Mouse (Mus musculus): ENCODE measurements around the gene Gna13. TPM values are rescaled to one million over a fixed set of nuclear protein-coding genes. Genes with fewer than 3 reads are reported as not detected.

The Gna13 gene
- polyA plus RNA-seq (2014; fragmentation: Illumina TruSeq; extraction: RNeasy Lipid Tissue Mini Kit (QIAGEN cat#74804); ENCODE audit: low read depth, low replicate concordance): 100 TPM

DNA sequence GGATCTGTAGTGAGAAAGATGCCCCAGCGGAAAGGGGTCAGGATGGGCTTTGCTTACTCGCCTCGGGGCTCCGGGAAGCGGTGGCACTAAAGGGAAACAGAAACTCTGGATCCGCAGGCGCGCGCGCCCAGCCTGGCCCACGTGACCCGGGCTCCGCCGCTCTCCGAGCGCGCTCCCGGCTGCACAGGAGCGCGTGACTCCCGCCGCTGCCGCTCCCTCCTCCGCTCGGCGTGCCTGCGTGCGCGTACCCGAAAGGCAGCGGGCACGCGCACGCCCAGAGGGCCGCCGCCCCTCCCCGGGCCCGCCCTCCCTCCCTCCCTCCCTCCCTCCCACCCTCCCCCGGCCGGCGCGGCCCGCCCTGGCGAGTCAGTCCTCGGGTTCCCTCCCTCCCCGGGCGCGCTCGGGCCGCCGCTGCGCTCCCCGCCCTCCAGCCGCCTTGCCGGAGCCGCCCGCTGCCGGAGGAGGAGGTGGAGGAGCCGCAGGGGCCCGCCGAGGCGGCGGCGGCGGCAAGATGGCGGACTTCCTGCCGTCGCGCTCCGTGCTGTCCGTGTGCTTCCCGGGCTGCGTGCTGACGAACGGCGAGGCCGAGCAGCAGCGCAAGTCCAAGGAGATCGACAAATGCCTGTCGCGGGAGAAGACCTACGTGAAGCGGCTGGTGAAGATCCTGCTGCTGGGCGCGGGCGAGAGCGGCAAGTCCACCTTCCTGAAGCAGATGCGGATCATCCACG lies at the start of gene Gna13:
TSS of gene Gna13 (plus strand) at position 369 of the 728 bp plus-strand sequence.

DNA sequence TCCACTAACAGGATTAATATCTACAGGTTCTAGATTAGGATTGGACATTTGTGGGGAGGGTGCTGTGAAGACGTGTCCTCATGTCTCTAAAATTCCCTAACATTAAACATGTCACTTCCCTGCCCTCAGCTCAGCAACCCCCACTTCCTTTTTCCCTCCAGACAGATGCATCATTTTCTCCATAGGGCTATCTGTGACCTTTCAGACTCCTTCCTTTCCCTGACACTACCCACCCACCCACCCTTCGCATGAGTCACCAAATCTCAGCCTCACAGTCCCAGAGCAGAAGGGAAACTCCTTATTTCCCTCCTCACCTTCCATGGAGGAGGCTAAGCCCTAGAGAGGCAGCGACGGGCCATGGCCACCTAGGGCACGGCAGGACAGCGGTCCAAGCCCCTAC lies 51.0 kb downstream of the Gna13 start, which contains the start of gene 9930022D16Rik:
TSS of gene 9930022D16Rik (plus strand) at position 301 of the 400 bp plus-strand sequence.

DNA sequence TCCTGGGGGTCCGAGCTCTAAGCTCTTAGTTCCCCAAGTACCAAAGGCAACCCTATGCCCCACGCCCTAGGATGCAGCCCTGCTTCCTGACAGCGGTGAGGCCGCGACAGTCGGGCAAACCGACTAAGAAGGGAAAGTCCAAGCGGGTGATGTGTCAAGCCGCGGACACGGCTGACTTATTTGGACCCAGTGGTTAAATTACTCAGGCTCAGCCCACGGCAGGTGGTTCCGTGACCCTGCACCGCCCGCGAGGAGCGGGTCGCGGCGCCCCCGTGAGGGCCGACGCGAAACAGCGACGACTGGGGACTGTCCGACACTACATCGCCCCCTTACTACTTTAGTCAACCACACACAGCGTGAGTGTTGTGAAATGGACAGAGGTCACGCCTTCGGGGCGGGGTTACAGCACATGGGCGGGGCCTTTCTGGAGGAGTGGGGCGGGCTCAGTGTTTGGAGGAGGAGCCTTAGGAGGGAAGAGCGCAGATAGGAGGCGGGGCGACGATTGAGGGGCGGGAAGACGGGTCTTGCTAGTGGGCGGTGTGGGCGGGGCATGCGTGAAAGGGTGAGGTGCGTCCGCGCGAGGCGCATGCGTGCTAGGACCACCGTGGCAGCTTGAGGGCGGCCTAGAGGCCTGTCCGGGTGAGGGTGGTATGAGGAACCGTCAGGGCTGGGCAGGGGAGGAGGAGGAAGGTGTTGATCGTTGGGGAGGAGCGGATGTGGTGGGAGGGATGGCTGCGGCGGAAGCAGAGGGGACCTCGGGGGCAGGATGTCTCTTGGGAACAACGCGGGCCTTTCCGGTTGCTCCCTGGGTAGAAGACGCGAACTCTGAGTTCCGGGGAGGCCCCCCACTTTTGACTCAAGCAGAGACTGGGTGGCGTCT lies 63.0 kb downstream of the Gna13 start, which contains the start of gene Amz2:
TSS of gene Amz2 (plus strand) at position 555 of the 880 bp plus-strand sequence.

Other genes starting within 250 kb of the Gna13 start
- gene E030025P04Rik, start 218.5 kb upstream of the Gna13 start, polyA plus RNA-seq (2014; fragmentation: Illumina TruSeq; extraction: RNeasy Lipid Tissue Mini Kit (QIAGEN cat#74804); ENCODE audit: low read depth, low replicate concordance): not detected
- gene Rgs9, start 64.7 kb upstream of the Gna13 start, polyA plus RNA-seq (2014; fragmentation: Illumina TruSeq; extraction: RNeasy Lipid Tissue Mini Kit (QIAGEN cat#74804); ENCODE audit: low read depth, low replicate concordance): 1.5 TPM
- not detected for gene 9930022D16Rik, start 51.1 kb downstream of the Gna13 start, polyA plus RNA-seq (2014; fragmentation: Illumina TruSeq; extraction: RNeasy Lipid Tissue Mini Kit (QIAGEN cat#74804); ENCODE audit: low read depth, low replicate concordance)
- 47.3 TPM for gene Amz2, start 63.1 kb downstream of the Gna13 start, polyA plus RNA-seq (2014; fragmentation: Illumina TruSeq; extraction: RNeasy Lipid Tissue Mini Kit (QIAGEN cat#74804); ENCODE audit: low read depth, low replicate concordance)
- 5.3 TPM for gene Arsg, start 110.5 kb downstream of the Gna13 start, polyA plus RNA-seq (2014; fragmentation: Illumina TruSeq; extraction: RNeasy Lipid Tissue Mini Kit (QIAGEN cat#74804); ENCODE audit: low read depth, low replicate concordance)
- gene Slc16a6, start 110.8 kb downstream of the Gna13 start, polyA plus RNA-seq (2014; fragmentation: Illumina TruSeq; extraction: RNeasy Lipid Tissue Mini Kit (QIAGEN cat#74804); ENCODE audit: low read depth, low replicate concordance): 8.8 TPM
- gene Wipi1, start 249.1 kb downstream of the Gna13 start, polyA plus RNA-seq (2014; fragmentation: Illumina TruSeq; extraction: RNeasy Lipid Tissue Mini Kit (QIAGEN cat#74804); ENCODE audit: low read depth, low replicate concordance): 32.4 TPM

Measured in sigmoid colon, adult 10 weeks (tissue).